Mouse (Mus musculus): ENCODE measurements around the gene Pigyl. TPM values are rescaled to one million over a fixed set of nuclear protein-coding genes. Genes with fewer than 3 reads are reported as not detected.
A peak's percentile ranks its signal among the peaks of the same experiment; 100 is the strongest.
"Not testable (repeated sequence)": the region's sequence is repeated elsewhere in the genome, so short reads cannot be mapped to it uniquely, and the experiment has no call there.

Gene Pigyl
- total RNA-seq, 1 experiment from 2014 or later: 20.1 TPM

- ATAC-seq (replicated peaks; ENCODE audit: insufficient number of reproducible peaks, low FRiP score, low TSS enrichment, poor library complexity, severe bottlenecking): no peak
Observed at GRCm38 (mm10) chr9:22135644-22136390, 20.8 kb upstream of the Pigyl start, which contains the start of gene Acp5. TSS of gene Acp5 (minus strand) at chr9:22135711.

DNA sequence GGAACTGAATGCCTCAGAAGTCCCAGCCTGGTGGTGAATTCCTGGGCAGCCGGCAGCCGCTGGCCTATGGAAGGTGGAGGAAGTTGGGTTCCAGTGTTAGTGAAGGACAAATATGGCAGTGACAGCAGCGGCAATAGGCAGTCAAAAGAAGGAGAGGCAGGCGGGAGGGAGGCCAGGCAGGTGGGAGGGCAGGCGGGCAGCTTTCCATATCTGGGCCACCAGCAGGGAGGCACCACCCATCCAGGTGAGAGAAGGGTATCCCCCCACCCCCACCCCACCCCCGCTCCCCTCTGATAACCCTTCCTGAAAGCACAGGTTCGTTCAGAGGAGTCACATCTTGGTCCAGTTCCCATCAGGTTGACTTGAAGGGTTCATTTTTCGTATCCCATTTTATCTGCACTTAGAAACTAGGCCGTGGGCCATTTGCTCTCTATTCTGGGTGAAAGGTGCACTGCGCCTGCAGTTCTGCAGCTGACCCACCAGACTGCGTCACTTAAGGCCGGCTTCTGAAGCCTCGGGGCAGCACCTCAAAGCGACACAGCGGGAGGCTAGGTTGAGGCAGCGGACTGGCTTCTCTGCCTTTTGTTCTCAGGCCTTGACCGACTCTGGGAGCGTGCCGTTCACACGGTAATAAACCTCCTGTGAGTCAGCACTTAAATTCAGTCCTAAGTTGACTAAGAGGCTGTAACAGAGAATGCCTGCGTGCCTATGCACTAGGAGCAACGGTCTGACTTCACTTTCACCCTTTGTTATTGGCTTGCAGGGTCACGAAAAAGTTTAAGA lies 19.7 kb upstream of the Pigyl start:
- no peak for ATAC-seq (replicated peaks; ENCODE audit: insufficient number of reproducible peaks, low FRiP score, low TSS enrichment, poor library complexity, severe bottlenecking)

- peak; percentile 59; the same call in 1 of the 2 replicates for ATAC-seq (replicated peaks; ENCODE audit: insufficient number of reproducible peaks, low FRiP score, low TSS enrichment, poor library complexity, severe bottlenecking)
Observed at GRCm38 (mm10) chr9:22138480-22138879, 18.2 kb upstream of the Pigyl start.

DNA sequence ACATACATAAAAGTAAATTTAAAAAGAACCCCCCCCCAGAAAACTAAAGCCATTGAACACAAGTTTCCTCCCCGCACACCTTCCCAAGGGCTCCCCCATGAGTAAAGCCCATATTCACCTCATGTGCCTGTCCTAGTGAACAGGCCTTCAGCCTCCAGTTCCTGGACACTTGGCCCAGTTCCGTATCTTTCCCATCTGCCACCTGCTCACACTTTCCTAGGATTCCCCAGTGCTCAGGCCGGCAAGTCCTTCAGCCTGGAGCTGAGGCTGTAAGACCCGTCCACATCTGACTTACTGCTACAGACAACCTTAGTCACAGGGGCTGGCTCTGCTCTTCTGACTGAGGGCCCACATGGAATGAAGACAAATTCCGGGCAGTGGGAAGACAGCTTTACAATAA lies 16.9 kb upstream of the Pigyl start:
- ATAC-seq (replicated peaks; ENCODE audit: insufficient number of reproducible peaks, low FRiP score, low TSS enrichment, poor library complexity, severe bottlenecking): no peak

GRCm38 (mm10) chr9:22143108-22144037 lies 13.3 kb upstream of the Pigyl start:
- ATAC-seq (replicated peaks; ENCODE audit: insufficient number of reproducible peaks, low FRiP score, low TSS enrichment, poor library complexity, severe bottlenecking): peak; percentile 62; the same call in 1 of the 2 replicates

DNA sequence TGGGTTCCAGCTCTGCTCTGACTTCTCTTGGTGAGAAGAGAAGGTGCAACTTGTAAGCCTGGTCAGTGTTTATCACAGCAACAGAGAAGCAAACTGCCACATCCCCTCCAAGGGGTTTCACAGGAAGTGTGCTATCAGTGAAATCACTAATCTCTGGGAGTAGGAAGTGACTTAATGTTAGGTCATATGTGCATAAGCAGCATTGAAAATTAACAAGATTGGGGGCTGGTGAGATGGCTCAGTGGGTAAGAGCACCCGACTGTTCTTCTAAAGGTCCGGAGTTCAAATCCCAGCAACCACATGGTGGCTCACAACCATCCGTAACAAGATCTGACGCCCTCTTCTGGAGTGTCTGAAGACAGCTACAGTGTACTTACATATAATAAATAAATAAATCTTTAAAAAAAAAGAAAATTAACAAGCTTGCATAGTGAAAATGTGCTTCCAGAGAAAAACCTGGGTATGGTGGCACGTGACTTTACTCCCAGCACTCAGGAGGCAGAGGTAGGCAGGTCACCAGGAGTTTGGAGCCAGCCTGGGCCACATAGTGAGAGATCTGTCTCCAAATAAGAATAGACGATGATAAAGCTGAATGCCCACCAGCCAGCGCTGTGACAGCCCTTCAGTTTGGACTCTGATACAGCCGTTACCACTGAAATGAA lies 12.2 kb upstream of the Pigyl start:
- 0 out of 2 replicates have a peak, but pooled peaks have one; percentile 15 for ATAC-seq (replicated peaks; ENCODE audit: insufficient number of reproducible peaks, low FRiP score, low TSS enrichment, poor library complexity, severe bottlenecking)

DNA sequence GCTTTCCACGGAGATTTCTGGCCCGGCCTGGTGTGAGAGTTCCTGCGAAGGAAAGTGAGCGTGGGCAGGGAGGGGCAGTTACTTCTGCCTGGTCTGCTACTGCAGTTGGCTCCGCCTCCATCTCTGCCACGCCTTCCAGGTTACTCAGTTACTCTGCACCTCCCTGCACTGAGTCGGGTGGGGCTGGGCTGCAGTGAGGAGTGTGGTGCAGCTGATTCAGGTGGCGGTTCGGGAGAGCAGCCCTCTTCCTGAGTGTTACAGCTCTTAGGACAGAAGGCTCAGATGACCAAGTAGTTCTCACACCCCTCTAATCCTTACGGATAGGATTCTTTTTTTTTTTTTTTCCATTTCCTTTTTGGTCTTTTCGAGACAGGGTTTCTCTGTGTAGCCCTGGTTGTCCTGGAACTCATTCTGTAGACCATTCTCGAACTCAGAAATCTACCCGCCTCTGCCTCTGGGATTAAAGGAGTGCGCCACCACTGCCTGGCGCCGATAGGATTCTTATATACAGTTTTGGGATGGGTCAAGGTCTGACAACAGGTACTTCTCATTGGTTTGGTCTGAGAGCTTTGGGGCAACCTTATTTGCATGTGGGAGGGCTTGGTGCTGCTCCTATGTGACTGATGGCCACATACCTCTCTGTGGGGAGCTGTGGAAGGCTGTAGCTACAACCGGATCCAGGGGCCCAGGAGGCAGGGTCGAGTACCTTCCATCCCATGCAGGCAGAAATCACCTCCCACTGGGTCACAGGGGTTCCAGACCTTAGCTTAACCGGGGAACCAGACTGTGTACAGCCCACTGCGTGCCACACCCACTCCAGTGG lies 7.0 kb upstream of the Pigyl start:
- no peak for ATAC-seq (replicated peaks; ENCODE audit: insufficient number of reproducible peaks, low FRiP score, low TSS enrichment, poor library complexity, severe bottlenecking)

DNA sequence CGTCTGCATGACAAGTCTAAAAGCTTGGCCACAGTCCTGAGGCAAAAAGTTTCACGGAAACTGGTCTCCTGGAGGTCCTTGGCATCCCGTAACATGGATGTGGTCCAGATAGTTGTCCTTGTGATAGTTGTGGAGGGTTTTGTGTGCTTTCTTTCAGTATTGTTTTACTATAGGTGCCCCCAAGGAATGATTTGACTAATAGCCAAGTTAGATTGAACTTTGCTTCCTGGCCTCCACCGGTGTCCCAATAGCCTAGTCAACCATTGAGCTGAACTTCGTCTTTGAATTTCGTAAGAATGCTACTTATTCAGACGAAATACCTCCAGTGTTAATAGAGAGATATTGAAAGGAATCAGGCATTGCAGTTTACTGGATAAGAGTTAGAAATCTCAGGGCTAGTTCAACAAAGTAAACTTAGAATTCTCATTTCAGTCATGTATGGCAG lies 6.4 kb upstream of the Pigyl start:
- ATAC-seq (replicated peaks; ENCODE audit: insufficient number of reproducible peaks, low FRiP score, low TSS enrichment, poor library complexity, severe bottlenecking): not testable (repeated sequence)

- no peak; the same call in 1 of the 2 replicates for ATAC-seq (replicated peaks; ENCODE audit: insufficient number of reproducible peaks, low FRiP score, low TSS enrichment, poor library complexity, severe bottlenecking)
Observed at GRCm38 (mm10) chr9:22150946-22151345, 5.7 kb upstream of the Pigyl start.

- no peak for ATAC-seq (replicated peaks; ENCODE audit: insufficient number of reproducible peaks, low FRiP score, low TSS enrichment, poor library complexity, severe bottlenecking)
Observed at GRCm38 (mm10) chr9:22153810-22154209, 2.8 kb upstream of the Pigyl start.

DNA sequence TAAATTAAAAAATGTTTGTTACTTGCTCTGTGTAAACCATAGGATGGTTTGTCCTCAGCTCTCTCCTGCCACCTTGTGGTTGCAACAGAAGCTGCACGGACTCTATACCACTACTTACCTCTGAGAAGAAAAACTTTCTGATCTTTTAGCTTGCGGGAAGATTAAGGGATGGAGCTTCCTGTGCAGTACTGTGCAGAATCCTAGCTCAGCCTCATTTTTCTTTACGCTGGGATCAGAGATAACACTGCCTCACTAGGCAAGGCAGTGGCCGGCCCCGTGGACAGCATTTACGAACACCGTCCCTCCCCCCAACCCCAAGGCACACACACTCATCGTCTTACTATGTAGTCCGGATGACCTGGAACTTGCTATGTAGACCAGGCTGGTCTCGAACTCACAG lies 1.0 kb upstream of the Pigyl start:
- peak; percentile 45; the same call in 1 of the 2 replicates for ATAC-seq (replicated peaks; ENCODE audit: insufficient number of reproducible peaks, low FRiP score, low TSS enrichment, poor library complexity, severe bottlenecking)

DNA sequence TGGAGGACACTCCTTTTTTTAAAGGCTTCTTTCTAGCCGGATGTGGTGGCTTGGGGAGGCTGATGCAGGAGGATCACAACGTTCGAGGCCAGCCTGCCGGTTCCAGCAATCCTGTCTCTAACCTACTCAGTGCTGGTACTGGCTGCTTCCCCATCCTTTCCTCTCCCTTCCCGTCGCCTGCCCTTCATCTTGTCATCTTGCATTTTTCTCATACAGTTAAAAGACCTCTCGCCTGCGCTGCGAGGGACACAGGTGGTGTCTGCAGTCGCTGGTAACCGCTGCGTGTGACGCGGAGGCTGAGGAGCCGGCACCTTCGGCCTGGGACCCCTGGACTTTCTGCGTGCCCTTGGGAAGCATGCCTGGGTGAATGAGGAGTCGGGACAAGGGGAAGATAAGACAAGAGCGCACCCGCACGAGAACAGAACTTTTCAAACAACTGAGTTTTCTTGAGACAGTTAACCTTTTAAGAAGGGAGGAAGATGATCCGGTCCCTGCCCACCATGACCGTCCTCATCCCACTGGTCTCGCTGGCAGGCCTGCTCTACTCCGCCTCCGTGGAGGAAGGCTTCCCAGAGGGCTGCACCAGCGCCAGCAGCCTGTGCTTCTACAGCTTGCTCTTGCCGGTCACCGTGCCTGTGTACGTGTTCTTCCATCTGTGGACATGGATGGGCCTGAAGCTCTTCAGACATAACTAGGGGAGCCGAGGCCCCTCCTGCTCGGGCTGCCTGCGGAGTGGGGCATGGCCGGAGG lies 1.0 kb downstream of the Pigyl start:
- no peak for ATAC-seq (replicated peaks; ENCODE audit: insufficient number of reproducible peaks, low FRiP score, low TSS enrichment, poor library complexity, severe bottlenecking)

DNA sequence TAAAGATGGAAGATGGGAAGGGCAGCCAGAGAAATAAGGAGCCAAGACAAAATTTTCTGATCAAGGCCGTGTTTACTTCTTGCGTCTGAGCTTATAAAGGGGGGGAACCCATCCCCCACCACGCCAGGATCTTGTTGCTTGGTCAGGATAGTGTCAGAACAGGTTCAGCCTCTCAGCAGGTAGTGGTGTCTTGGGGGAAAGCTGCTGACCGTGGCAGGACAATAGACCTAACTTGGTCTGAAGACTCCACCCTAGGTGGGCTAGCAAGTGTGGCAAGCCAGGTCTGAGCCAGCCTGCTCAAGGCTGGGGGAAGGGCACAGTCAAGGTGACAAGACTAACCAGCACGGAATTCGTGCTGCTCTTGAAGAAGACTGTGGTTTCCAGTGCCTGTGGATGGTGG lies 4.7 kb downstream of the Pigyl start:
- ATAC-seq (replicated peaks; ENCODE audit: insufficient number of reproducible peaks, low FRiP score, low TSS enrichment, poor library complexity, severe bottlenecking): no peak

DNA sequence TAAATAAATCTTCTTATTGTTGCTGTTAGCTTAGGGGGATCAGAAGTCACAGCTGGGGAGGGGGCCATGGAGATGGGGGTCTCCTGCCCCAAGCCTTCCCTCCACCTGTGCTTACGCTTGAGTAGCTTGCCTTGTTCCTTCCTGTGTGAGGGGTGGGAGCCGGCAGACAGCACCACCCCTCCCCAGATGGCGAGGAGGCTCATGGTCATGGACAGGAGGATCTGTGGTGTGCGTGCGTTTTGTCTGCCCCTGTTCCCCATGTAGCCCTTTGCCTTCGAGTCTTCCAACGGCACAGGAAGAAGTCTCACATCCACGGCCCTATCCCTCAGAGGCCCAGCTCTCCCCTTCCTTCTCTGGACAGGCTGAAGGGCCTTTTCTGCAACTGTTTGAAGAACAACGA lies 5.7 kb downstream of the Pigyl start:
- ATAC-seq (replicated peaks; ENCODE audit: insufficient number of reproducible peaks, low FRiP score, low TSS enrichment, poor library complexity, severe bottlenecking): no peak

- ATAC-seq (replicated peaks; ENCODE audit: insufficient number of reproducible peaks, low FRiP score, low TSS enrichment, poor library complexity, severe bottlenecking): no peak
Observed at GRCm38 (mm10) chr9:22162912-22163311, 6.3 kb downstream of the Pigyl start.

DNA sequence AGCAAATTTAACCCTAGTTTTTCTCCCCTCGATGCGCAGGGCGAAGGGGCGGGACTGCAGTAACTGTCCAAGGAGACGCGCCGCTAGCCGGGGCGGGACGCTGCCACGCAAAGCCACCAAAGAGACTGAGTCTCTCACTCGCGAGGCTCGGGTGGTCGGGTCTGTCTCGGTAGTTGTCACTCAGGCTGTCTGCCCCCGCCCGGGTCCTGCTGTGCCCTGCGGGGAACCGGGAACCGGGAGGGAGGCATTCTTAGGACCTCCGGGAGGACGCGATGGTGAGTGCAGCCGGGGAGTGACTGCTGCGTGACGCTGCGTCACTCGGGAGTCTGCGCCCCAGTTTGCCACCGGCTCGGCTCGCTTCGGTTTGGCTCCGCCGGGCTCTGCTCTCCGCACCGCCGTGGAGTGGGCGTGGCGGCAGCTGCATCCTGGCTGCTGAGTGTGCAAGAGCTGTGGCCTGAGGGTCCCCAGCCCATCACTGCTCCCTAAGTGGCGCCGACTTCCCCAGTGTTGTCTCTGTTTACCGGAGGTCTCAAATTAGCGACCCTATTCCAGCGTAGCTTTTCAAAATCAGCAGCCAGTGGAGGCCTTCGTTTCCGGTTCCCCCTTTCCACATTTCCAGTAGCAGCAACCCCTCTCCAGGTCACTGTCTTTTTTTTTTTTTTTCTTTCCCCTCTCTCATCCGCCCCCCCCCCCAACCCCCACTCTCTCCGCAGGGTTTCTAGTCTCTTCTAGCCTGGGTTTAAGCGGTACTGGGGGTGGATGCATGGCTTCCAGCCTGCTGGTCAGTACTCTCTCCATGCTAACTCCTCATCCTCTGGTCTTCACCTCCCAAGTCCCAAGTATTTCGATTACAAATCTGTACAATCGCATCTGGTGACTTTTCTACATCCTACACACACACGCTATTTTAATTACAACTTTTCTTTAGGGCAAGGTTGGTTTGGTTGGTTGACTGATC lies 8.3 kb downstream of the Pigyl start:
- ATAC-seq (replicated peaks; ENCODE audit: insufficient number of reproducible peaks, low FRiP score, low TSS enrichment, poor library complexity, severe bottlenecking): peak; percentile 44; the same call in 1 of the 2 replicates

Measured in monocyte, adult 5-6 weeks (primary cell).